8 mouse cellular contexts compared by ENCODE assay signal in genomic region chr13:23738041-23738440, GRCm38 (mm10). TPM values are rescaled to one million over a fixed set of nuclear protein-coding genes. Genes with fewer than 3 reads are reported as not detected.
A peak's percentile ranks its signal among the peaks of the same experiment; 100 is the strongest.
DNase-seq lines count a peak whose midpoint lies in the region; ATAC-seq and TF ChIP-seq lines count a peak whose summit lies in the region.

No protein-coding gene starts in this region.

- no peaks in the 10 kb centered on the region for H3K9me3 ChIP-seq in erythroblast, embryonic 14.5 days (ENCODE audit: control insufficient read depth, low read length)
- no peaks in the 10 kb centered on the region for H3K9me3 ChIP-seq in limb, embryonic 12.5 days

- H3K36me3 ChIP-seq in erythroblast, embryonic 14.5 days (ENCODE audit: control insufficient read depth): peaks cover 1% of the 10 kb centered on the region
- H3K36me3 ChIP-seq in limb, embryonic 12.5 days: no peaks in the 10 kb centered on the region
- H3K36me3 ChIP-seq in splenic B cell, adult 2 months (ENCODE audit: control insufficient read depth, insufficient read depth, low read length, poor library complexity, severe bottlenecking): 0 out of 2 replicates have a peak, but pooled peaks cover 2% of the 10 kb centered on the region

- no peak for TF ChIP-seq POLR2A in embryonic fibroblast, embryonic 13.5 days (IDR thresholded peaks at IDR 0.05; ENCODE audit: low read depth, low read length)

- peaks cover 38% of the 10 kb centered on the region for H3K4me1 ChIP-seq in erythroblast, embryonic 14.5 days (ENCODE audit: control insufficient read depth)
- H3K4me1 ChIP-seq in embryonic fibroblast, embryonic 13.5 days (ENCODE audit: control insufficient read depth, insufficient read depth, low read length): peaks cover under 1% of the 10 kb centered on the region; the same call in 1 of the 2 replicates
- H3K4me1 ChIP-seq in limb, embryonic 12.5 days (replicated peaks): peaks cover 9% of the 10 kb centered on the region

- ATAC-seq in erythroblast, adult 5-6 weeks (replicated peaks; ENCODE audit: low FRiP score, poor library complexity, severe bottlenecking): no peak
- no peak for ATAC-seq in limb, embryonic 12.5 days (ENCODE audit: insufficient number of reproducible peaks, insufficient read depth, low FRiP score, low TSS enrichment, low read depth)
- ATAC-seq in granulocyte monocyte progenitor cell, adult 5-6 weeks (replicated peaks; ENCODE audit: poor library complexity, severe bottlenecking): no peak

- no peaks in the 10 kb centered on the region for H3K27me3 ChIP-seq in erythroblast, embryonic 14.5 days (ENCODE audit: control insufficient read depth)
- H3K27me3 ChIP-seq in limb, embryonic 12.5 days: no peaks in the 10 kb centered on the region
- no peaks in the 10 kb centered on the region for H3K27me3 ChIP-seq in splenic B cell, adult 2 months (ENCODE audit: control insufficient read depth, insufficient read depth, low read length, poor library complexity, severe bottlenecking)

- peak overlapping the region; percentile 86 for H3K4me2 ChIP-seq in limb, embryonic 12.5 days

- 26% methylated on average over 4 of the region's 4 CpGs for WGBS in limb, embryonic 12.5 days

- no peak for TF ChIP-seq CTCF in embryonic fibroblast, embryonic 13.5 days (IDR thresholded peaks at IDR 0.05; ENCODE audit: borderline replicate concordance, insufficient read depth, low read length)

- peak overlapping the region; percentile 96 for H3K27ac ChIP-seq in embryonic fibroblast, embryonic 13.5 days (ENCODE audit: insufficient read depth, low read length)
- peak overlapping the region; percentile 99 for H3K27ac ChIP-seq in limb, embryonic 12.5 days

- DNase-seq in 416B (ENCODE audit: low read depth): peak; percentile 77
- DNase-seq in splenic B cell, adult 2 months (ENCODE audit: low read depth, low spot score): peak; percentile 25
- DNase-seq in right cerebral cortex, postnatal 10 days (ENCODE audit: low spot score in 2 of 2): no peak

- peak overlapping the region; percentile 89 for H3K9ac ChIP-seq in limb, embryonic 12.5 days (replicated peaks)

- H3K4me3 ChIP-seq in erythroblast, embryonic 14.5 days (replicated peaks): peak overlapping the region; percentile 71
- H3K4me3 ChIP-seq in embryonic fibroblast, embryonic 13.5 days (ENCODE audit: insufficient read depth, low read length): no peak overlapping the region
- peak overlapping the region; percentile 59 for H3K4me3 ChIP-seq in limb, embryonic 12.5 days (replicated peaks)

RNA-seq across cellular contexts. Expression of gene Hist1h1c, which starts 0.6 kb away (rescaled TPM):
- polyA plus RNA-seq in erythroblast, embryonic 14.5 days (2012): 54.6 and 94.3 TPM in 2 replicates
- 188 and 215 TPM in 2 replicates for total RNA-seq in erythroblast, adult 5-6 weeks (2015; ENCODE audit: low replicate concordance)
- total RNA-seq in erythroblast, adult 5-6 weeks (2017; ENCODE audit: low replicate concordance): 1,447 and 1,942 TPM in 2 replicates
- 69.4 and 72.0 TPM in 2 replicates for polyA plus RNA-seq in embryonic fibroblast, embryonic 13.5 days (2011; ENCODE audit: insufficient read length, low read depth, missing spikeins)
- polyA plus RNA-seq in limb, embryonic 12.5 days (2016; fragmentation: Nextera tagmentation; extraction: Ambion mirVana): 20.1 and 21.4 TPM in 2 replicates
- total RNA-seq in granulocyte monocyte progenitor cell, adult 5-6 weeks (2014; fragmentation: Nextera tagmentation): 61.8 and 110 TPM in 2 replicates
- total RNA-seq in granulocyte monocyte progenitor cell, adult 5-6 weeks (2017): 737 and 810 TPM in 2 replicates

RNA-seq across cellular contexts. Expression of gene Hist1h3c, which starts 7.4 kb away (rescaled TPM):
- 3.8 and 7.0 TPM in 2 replicates for polyA plus RNA-seq in erythroblast, embryonic 14.5 days (2012)
- 41.1 and 59.8 TPM in 2 replicates for total RNA-seq in erythroblast, adult 5-6 weeks (2015; ENCODE audit: low replicate concordance)
- 178 and 330 TPM in 2 replicates for total RNA-seq in erythroblast, adult 5-6 weeks (2017; ENCODE audit: low replicate concordance)
- 2.6 and 5.4 TPM in 2 replicates for polyA plus RNA-seq in embryonic fibroblast, embryonic 13.5 days (2011; ENCODE audit: insufficient read length, low read depth, missing spikeins)
- 20.7 and 22.1 TPM in 2 replicates for polyA plus RNA-seq in limb, embryonic 12.5 days (2016; fragmentation: Nextera tagmentation; extraction: Ambion mirVana)
- total RNA-seq in granulocyte monocyte progenitor cell, adult 5-6 weeks (2014; fragmentation: Nextera tagmentation): 24.5 and 38.0 TPM in 2 replicates
- 507 and 886 TPM in 2 replicates for total RNA-seq in granulocyte monocyte progenitor cell, adult 5-6 weeks (2017)

RNA-seq across cellular contexts. Expression of gene Hist1h2bb, which starts 8.5 kb away (rescaled TPM):
- polyA plus RNA-seq in erythroblast, embryonic 14.5 days (2012): 5.4 and 12.1 TPM in 2 replicates
- 79.4 and 128 TPM in 2 replicates for total RNA-seq in erythroblast, adult 5-6 weeks (2015; ENCODE audit: low replicate concordance)
- 1,415 and 1,638 TPM in 2 replicates for total RNA-seq in erythroblast, adult 5-6 weeks (2017; ENCODE audit: low replicate concordance)
- 4.2 and 5.7 TPM in 2 replicates for polyA plus RNA-seq in embryonic fibroblast, embryonic 13.5 days (2011; ENCODE audit: insufficient read length, low read depth, missing spikeins)
- polyA plus RNA-seq in limb, embryonic 12.5 days (2016; fragmentation: Nextera tagmentation; extraction: Ambion mirVana): 6.3 and 6.7 TPM in 2 replicates
- 155 and 176 TPM in 2 replicates for total RNA-seq in granulocyte monocyte progenitor cell, adult 5-6 weeks (2014; fragmentation: Nextera tagmentation)
- 3,446 and 3,529 TPM in 2 replicates for total RNA-seq in granulocyte monocyte progenitor cell, adult 5-6 weeks (2017)

RNA-seq across cellular contexts. Expression of gene Hist1h2ab, which starts 12.9 kb away (rescaled TPM):
- 9.1 and 22.3 TPM in 2 replicates for polyA plus RNA-seq in erythroblast, embryonic 14.5 days (2012)
- 12.5 and 24.5 TPM in 2 replicates for total RNA-seq in erythroblast, adult 5-6 weeks (2015; ENCODE audit: low replicate concordance)
- 1,181 and 1,326 TPM in 2 replicates for total RNA-seq in erythroblast, adult 5-6 weeks (2017; ENCODE audit: low replicate concordance)
- polyA plus RNA-seq in embryonic fibroblast, embryonic 13.5 days (2011; ENCODE audit: insufficient read length, low read depth, missing spikeins): 10.0 and 12.3 TPM in 2 replicates
- 77.8 and 92.9 TPM in 2 replicates for polyA plus RNA-seq in limb, embryonic 12.5 days (2016; fragmentation: Nextera tagmentation; extraction: Ambion mirVana)
- total RNA-seq in granulocyte monocyte progenitor cell, adult 5-6 weeks (2014; fragmentation: Nextera tagmentation): 9.2 and 31.4 TPM in 2 replicates
- 1,996 and 2,074 TPM in 2 replicates for total RNA-seq in granulocyte monocyte progenitor cell, adult 5-6 weeks (2017)

RNA-seq across cellular contexts. Expression of gene Hist1h3b, which starts 14.0 kb away (rescaled TPM):
- polyA plus RNA-seq in erythroblast, embryonic 14.5 days (2012): 6.2 and 23.6 TPM in 2 replicates
- total RNA-seq in erythroblast, adult 5-6 weeks (2015; ENCODE audit: low replicate concordance): 179 and 183 TPM in 2 replicates
- 251 and 270 TPM in 2 replicates for total RNA-seq in erythroblast, adult 5-6 weeks (2017; ENCODE audit: low replicate concordance)
- polyA plus RNA-seq in embryonic fibroblast, embryonic 13.5 days (2011; ENCODE audit: insufficient read length, low read depth, missing spikeins): 5.6 and 6.3 TPM in 2 replicates
- polyA plus RNA-seq in limb, embryonic 12.5 days (2016; fragmentation: Nextera tagmentation; extraction: Ambion mirVana): 17.7 and 30.1 TPM in 2 replicates
- total RNA-seq in granulocyte monocyte progenitor cell, adult 5-6 weeks (2014; fragmentation: Nextera tagmentation): 92.5 and 158 TPM in 2 replicates
- 628 and 657 TPM in 2 replicates for total RNA-seq in granulocyte monocyte progenitor cell, adult 5-6 weeks (2017)

Comparison
In these comparisons a context has a peak if more than half of its experiments do, and no peak if none do; other contexts are left out.
1. DNase-seq: peak in 416B (single experiment) and splenic B cell, adult 2 months (single experiment); none in right cerebral cortex, postnatal 10 days (0 of 2).